Mouse (Mus musculus) embryonic facial prominence, embryonic 14.5 days (tissue): Measurements from ENCODE around the gene Arhgap5. TPM values are rescaled to one million over a fixed set of nuclear protein-coding genes. Genes with fewer than 3 reads are reported as not detected.

Source experiments
- ATAC-seq: fragments of 200-750 bp; cut with Nextera tagmentation; 2 replicates; pipeline ENCODE4 v1.8.0; 2017; ENCODE audit warnings: low read depth, moderate number of reproducible peaks, moderate TSS enrichment
- DNase-seq: peaks from one replicate; pipeline ENCODE4 v3.0.0-alpha.2; 2015; ENCODE audit warnings: low spot score
- H3K27ac ChIP-seq: fragments of 300-500 bp; sonication (generic); replicated peaks from 2 replicates; pipeline ENCODE4 v1.5.1; 2014; ENCODE audit warnings: low read depth, mild to moderate bottlenecking, low read length, moderate library complexity
- H3K27me3 ChIP-seq: fragments of 300-500 bp; sonication (generic); replicated peaks from 2 replicates; pipeline ENCODE4 v1.6.1; 2014; ENCODE audit warnings: low read length; ENCODE audit not compliant: control insufficient read depth, insufficient read depth
- H3K36me3 ChIP-seq: fragments of 300-500 bp; sonication (generic); 2 replicates; pipeline ENCODE4 v1.6.1; 2014; ENCODE audit warnings: low read length, mixed read lengths; ENCODE audit not compliant: control insufficient read depth, insufficient read depth
- H3K4me1 ChIP-seq: fragments of 300-500 bp; sonication (generic); 2 replicates; pipeline ENCODE4 v1.6.1; 2014; ENCODE audit warnings: antibody characterized with exemption, low read length; ENCODE audit not compliant: control insufficient read depth, insufficient read depth
- H3K4me2 ChIP-seq: fragments of 300-500 bp; sonication (generic); 2 replicates; pipeline ENCODE4 v1.6.1; 2014; ENCODE audit warnings: low read depth, mild to moderate bottlenecking, low read length, moderate library complexity, mixed read lengths
- H3K4me3 ChIP-seq: fragments of 300-500 bp; sonication (generic); 2 replicates; pipeline ENCODE4 v1.5.1; 2014; ENCODE audit warnings: low read depth, mild to moderate bottlenecking, low read length
- H3K9ac ChIP-seq: fragments of 300-500 bp; sonication (generic); 2 replicates; pipeline ENCODE4 v1.6.1; 2014; ENCODE audit warnings: low read depth, mild to moderate bottlenecking, low read length, moderate library complexity, mixed read lengths
- H3K9me3 ChIP-seq: fragments of 300-500 bp; sonication (generic); 2 replicates; pipeline ENCODE4 v1.6.1; 2016; ENCODE audit warnings: low read length; ENCODE audit not compliant: control insufficient read depth
- WGBS: fragments of 180-500 bp; shearing (Covaris S2); extraction: QIAGEN DNeasy Blood & Tissue Kit; methylation state at CpG from one replicate; pipeline ENCODE4 v1.1.7; 2014; 5-methylcytosine and 5-hydroxymethylcytosine counted together
- polyA plus RNA-seq: library from polyadenylated mRNA; unstranded; fragments of >200 nt; fragmentation: Nextera tagmentation; extraction: Ambion mirVana; gene quantifications from 2 replicates; pipeline ENCODE4 v1.2.1, GENCODE M21; 2014

Arhgap5 gene
- polyA plus RNA-seq, 1 experiment from 2014 or later = 54.6 TPM

DNA sequence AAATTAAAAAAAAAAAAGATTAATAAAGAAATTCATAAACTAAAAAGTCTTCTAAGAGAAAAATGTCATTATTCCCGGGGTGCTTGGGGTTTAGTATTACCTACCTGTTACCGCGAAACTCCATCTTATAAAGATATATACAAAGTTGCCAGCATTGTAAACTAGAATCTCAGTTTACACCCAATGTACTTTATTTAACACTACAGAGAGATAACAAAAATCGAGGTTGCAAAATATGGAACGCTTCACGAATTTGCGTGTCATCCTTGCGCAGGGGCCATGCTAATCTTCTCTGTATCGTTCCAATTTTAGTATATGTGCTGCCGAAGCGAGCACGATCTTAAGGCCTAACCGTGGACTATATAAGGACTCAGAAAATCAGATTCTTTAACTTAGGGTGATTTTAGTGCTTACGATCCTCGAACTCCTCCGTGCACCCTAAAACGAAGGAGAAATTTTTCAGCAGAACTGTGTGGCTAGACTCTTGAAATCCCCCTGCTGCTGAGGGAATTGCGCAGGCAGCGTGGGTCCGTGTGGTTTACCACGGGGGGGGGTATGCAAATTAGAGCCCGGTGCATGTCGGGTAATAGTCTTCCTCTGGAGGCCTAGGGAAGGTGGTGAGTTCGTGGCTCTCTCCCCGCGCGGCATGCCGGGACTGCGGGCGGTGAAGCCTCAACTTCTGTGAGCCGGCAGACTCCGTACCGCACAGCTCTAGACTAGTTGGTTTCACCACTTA is 100.7 kb downstream of the Arhgap5 start:
- Histone ChIP-seq H3K36me3 (no peaks in the 10 kb centered on the region), H3K9me3 (no peaks in the 10 kb centered on the region), H3K4me1 (0 out of 2 replicates have a peak, but pooled peaks cover 4% of the 10 kb centered on the region), H3K4me3 (peak overlapping the region; percentile 74), H3K4me2 (peak overlapping the region; percentile 59), H3K9ac (peak overlapping the region; percentile 68), H3K27ac (peak overlapping the region; percentile 88), H3K27me3 (no peaks in the 10 kb centered on the region)
- DNase-seq (peak; percentile 96), ATAC-seq (peak; percentile 91)
- under 1% methylated on average over 33 of the region's 33 CpGs for WGBS

DNA sequence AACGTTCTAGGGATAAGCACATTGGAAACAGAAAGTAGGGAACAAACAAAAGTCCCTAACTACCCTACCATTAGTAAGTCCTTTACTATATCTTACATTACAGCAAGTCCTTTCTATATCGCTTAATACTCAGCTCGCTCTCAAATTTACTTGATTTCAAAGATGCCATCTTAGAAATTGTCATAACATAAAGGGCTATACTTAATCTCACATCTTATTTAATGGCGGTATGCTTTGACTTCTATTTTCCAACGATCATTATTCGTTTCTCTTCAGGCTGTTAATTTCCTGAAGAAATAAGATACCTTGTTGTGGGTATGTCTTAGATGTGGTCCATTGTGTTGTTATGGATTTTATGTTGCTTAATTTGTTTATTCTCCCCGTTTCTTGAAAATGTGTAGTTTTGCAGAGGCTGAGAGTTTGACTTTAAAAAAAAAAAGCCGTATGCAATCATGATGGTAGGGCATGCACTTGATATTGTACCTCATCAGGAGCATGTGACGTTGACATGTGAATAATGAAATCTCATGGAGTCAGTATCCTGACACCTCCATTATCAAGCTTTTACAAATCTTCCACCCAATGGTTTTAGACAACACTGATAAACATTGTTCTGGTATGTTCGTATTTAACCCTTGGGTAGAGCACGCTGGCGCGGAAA is 101.3 kb downstream of the Arhgap5 start:
- WGBS = 49% methylated on average over 13 of the region's 13 CpGs
- Histone ChIP-seq H3K4me3 (peak overlapping the region; percentile 74), H3K4me2 (peak overlapping the region; percentile 59), H3K27ac (peak overlapping the region; percentile 88), H3K9me3 (no peaks in the 10 kb centered on the region), H3K4me1 (0 out of 2 replicates have a peak, but pooled peaks cover 4% of the 10 kb centered on the region), H3K36me3 (no peaks in the 10 kb centered on the region), H3K9ac (peak overlapping the region; percentile 68), H3K27me3 (no peaks in the 10 kb centered on the region)
- ATAC-seq (no peak), DNase-seq (no peak)

DNA sequence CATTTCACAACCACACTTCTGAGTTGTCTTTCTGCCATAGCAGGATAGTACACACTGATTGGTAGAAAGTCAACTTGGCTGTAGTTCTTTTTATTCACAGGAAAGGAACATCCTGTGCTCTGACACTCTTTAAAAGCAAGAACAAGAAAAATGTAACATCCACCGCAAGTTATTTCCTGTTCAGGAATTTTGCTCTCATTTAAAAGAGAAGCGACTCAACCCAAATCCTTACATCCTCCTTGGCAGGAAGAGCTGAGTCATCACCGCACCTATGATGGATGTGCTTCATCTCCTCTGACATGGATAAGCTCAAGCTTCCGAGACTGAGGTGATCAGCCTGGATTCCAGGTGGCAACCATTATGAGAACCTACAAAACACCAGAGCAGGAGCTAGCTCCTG is 103.6 kb downstream of the Arhgap5 start:
- H3K27ac ChIP-seq = no peak overlapping the region
- H3K27me3 ChIP-seq = no peaks in the 10 kb centered on the region
- 61% methylated on average over 4 of the region's 4 CpGs for WGBS
- DNase-seq = no peak
- no peak for ATAC-seq
- H3K4me3 ChIP-seq = no peak overlapping the region
- no peak overlapping the region for H3K4me2 ChIP-seq
- H3K36me3 ChIP-seq = no peaks in the 10 kb centered on the region
- 0 out of 2 replicates have a peak, but pooled peaks cover 4% of the 10 kb centered on the region for H3K4me1 ChIP-seq
- H3K9ac ChIP-seq = no peak overlapping the region
- no peaks in the 10 kb centered on the region for H3K9me3 ChIP-seq

DNA sequence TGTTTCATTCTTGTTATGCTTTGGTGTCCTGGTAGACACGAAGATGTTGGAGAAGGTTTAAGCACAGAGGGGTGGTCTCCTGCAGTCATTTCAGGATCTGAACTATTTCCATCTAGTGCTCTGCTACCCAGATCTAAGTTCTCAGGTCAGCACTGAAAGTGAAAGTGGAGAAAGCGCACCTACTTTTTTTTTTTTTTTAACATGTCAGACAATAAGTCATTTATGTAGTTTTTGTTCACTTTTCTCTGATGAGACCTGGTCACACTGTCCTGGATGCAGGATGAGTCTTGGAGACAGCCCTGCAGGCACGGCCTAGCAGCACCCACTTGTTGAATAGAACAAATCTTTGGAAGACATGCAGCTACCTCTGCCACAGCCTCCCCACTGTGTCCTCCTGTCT is 111.9 kb downstream of the Arhgap5 start:
- H3K27ac ChIP-seq = no peak overlapping the region
- no peak overlapping the region for H3K4me3 ChIP-seq
- ATAC-seq (no peak), DNase-seq (no peak)
- 81% methylated on average over 3 of the region's 3 CpGs for WGBS
- H3K4me1 ChIP-seq = no peaks in the 10 kb centered on the region
- H3K36me3 ChIP-seq = no peaks in the 10 kb centered on the region
- H3K27me3 ChIP-seq = no peaks in the 10 kb centered on the region
- H3K9ac ChIP-seq = no peak overlapping the region
- no peaks in the 10 kb centered on the region for H3K9me3 ChIP-seq
- no peak overlapping the region for H3K4me2 ChIP-seq

DNA sequence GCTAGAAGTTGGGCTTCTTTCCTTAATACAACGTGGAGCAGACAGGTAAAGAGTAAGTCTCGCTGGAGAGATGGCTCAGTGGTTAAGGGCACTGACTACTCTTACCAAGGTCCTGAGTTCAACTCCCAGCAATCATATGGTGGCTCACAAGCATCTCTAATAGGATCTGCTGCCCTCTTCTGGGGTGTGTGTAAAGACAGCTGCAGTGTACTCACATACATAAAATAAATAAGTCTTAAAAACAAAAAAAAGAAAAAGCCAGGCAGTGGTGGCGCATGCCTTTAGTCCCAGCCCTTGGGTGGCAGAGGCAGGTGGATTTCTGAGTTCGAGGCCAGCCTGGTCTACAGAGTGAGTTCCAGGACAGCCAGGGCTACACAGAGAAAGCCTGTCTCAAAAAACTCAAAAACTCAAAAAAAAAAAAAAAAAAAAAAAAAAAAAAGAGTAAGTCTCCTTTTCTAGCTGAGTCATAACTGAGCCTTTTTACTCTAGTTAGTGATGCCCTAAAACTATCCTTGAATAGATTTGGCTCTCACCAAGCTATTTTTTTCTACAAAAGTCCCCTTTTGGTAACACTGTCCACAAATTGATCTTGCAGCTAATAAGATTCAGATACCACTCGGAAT is 114.8 kb downstream of the Arhgap5 start:
- no peaks in the 10 kb centered on the region for H3K4me1 ChIP-seq
- no peaks in the 10 kb centered on the region for H3K9me3 ChIP-seq
- H3K36me3 ChIP-seq = no peaks in the 10 kb centered on the region
- no peak overlapping the region for H3K4me2 ChIP-seq
- H3K27me3 ChIP-seq = no peaks in the 10 kb centered on the region
- DNase-seq = no peak
- H3K27ac ChIP-seq = no peak overlapping the region
- H3K4me3 ChIP-seq = no peak overlapping the region
- no peak overlapping the region for H3K9ac ChIP-seq
- WGBS = 71% methylated on average over 5 of the region's 5 CpGs
- no peak for ATAC-seq

DNA sequence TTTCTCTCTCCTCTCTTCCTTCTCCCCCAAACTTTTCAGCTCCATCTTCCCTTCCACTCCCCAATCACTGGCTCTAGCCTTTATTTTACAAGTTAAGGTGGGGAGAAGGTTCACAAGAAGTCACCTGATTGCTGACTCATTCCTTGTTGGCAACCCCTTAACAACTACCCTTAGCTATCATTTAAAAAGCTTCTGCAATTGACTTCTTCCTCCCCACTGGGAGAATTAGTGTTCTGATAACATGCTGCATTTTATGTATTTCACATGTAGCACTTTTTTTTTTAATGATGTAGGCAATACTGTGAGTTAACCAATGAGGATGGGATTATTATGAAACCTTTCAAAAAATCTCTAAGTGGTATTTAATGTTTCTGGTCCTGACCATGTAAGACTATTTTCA is 115.9 kb downstream of the Arhgap5 start:
- no peak for DNase-seq
- Histone ChIP-seq H3K9ac (no peak overlapping the region), H3K4me1 (no peaks in the 10 kb centered on the region), H3K27me3 (no peaks in the 10 kb centered on the region), H3K4me3 (no peak overlapping the region), H3K27ac (no peak overlapping the region), H3K36me3 (no peaks in the 10 kb centered on the region), H3K4me2 (no peak overlapping the region), H3K9me3 (no peaks in the 10 kb centered on the region)
- ATAC-seq = no peak

Other genes starting within 250 kb of the Arhgap5 start
- 5.8 and 7.9 TPM in 2 replicates for gene Akap6, start 195.4 kb downstream of the Arhgap5 start, polyA plus RNA-seq